27 mouse cellular contexts compared by ENCODE assay signal in the genomic region with DNA sequence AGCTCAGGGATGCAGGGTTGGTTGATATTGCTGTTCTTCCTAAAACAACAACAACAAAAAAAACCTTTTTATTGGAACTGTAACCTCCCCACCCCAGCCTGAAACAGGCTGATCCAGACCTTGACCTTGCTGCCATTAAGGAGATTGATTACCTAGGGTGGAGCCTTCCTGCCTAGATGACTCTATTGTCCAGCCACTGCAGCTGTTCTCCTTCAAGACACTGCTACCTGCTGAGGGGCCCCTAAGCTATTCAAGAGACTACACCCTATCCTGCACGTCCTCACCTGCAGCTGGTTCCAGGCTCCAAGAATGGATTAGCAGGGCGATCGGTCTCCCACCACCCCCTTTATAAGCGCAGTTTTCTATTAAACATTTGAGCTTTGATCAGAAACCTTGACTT. TPM values are rescaled to one million over a fixed set of nuclear protein-coding genes. Genes with fewer than 3 reads are reported as not detected.
"Had no signal": no experiment of that assay in that cellular context is flagged by ENCODE, and none has a peak within 500 bp of the region (broad histone marks: within the 10 kb centered on the region; RNA-seq: fewer than 3 reads in every experiment).

No protein-coding gene starts in this region.

- H3K27ac ChIP-seq: lung, embryonic 15.5 days; midbrain, embryonic 10.5 days; midbrain, embryonic 12.5 days; neural tube, embryonic 13.5 days; neural tube, embryonic 15.5 days; stomach, embryonic 15.5 days; stomach, postnatal 0 days had no signal

- H3K27me3 ChIP-seq: lung, embryonic 15.5 days; midbrain, embryonic 12.5 days; neural tube, embryonic 13.5 days; neural tube, embryonic 15.5 days; stomach, embryonic 15.5 days had no signal

- ATAC-seq: liver, postnatal 0 days; lung, postnatal 0 days; midbrain, embryonic 16.5 days had no signal

- H3K9ac ChIP-seq: liver, postnatal 0 days; lung, embryonic 15.5 days; midbrain, embryonic 12.5 days; neural tube, embryonic 13.5 days; neural tube, embryonic 15.5 days; stomach, embryonic 15.5 days had no signal

- H3K36me3 ChIP-seq: lung, embryonic 15.5 days; midbrain, embryonic 10.5 days; midbrain, embryonic 12.5 days; neural tube, embryonic 13.5 days; neural tube, embryonic 15.5 days; stomach, embryonic 15.5 days had no signal

- H3K9me3 ChIP-seq: stomach, embryonic 15.5 days had no signal

- DNase-seq: liver, postnatal 0 days; lung, adult 2 months; lung, postnatal 14 days; lung, postnatal 4 days; midbrain, embryonic 14.5 days; retina, postnatal 1 day; right cerebral cortex, adult 18-20 months; right cerebral cortex, postnatal 25 days; right cerebral cortex, postnatal 4 days; thymus, adult 2 months; thymus, postnatal 25 days; thymus, postnatal 4 days had no signal

- H3K4me3 ChIP-seq: lung, embryonic 15.5 days; midbrain, embryonic 10.5 days; midbrain, embryonic 12.5 days; myocyte; neural tube, embryonic 13.5 days; neural tube, embryonic 15.5 days; stomach, embryonic 15.5 days had no signal

- H3K4me1 ChIP-seq: lung, embryonic 15.5 days; midbrain, embryonic 10.5 days; midbrain, embryonic 12.5 days; neural tube, embryonic 13.5 days; neural tube, embryonic 15.5 days; stomach, embryonic 15.5 days had no signal

RNA-seq across cellular contexts. Expression of a gene that starts 54.4 kb away (rescaled TPM):
- total RNA-seq: megakaryocyte-erythroid progenitor cell, adult 5-6 weeks had no signal
- polyA plus RNA-seq: liver, postnatal 0 days; lung, adult 2 months; lung, embryonic 15.5 days; lung, postnatal 0 days; midbrain, embryonic 10.5 days; midbrain, embryonic 12.5 days; midbrain, embryonic 14.5 days; midbrain, embryonic 16.5 days; neural tube, embryonic 11.5 days; neural tube, embryonic 13.5 days; neural tube, embryonic 15.5 days; small intestine, adult 2 months; stomach, embryonic 15.5 days; stomach, postnatal 0 days; testis, adult 2 months; urinary bladder, adult 2 months had no signal
